Mouse (Mus musculus) kidney, postnatal 36 days (tissue): ENCODE results near the gene Gm26741.

Source experiments
- DNase-seq, 2 experiments: peaks; one replicate each; pipeline ENCODE4 v3.0.0; 2021 to 2022; ENCODE audit warnings: mixed read lengths in 2 of 2

The Gm26741 gene

GRCm38 (mm10) chr10:52389438-52389837 is 30.9 kb downstream of the Gm26741 start:
- no peak for DNase-seq

- no peak for DNase-seq
Measured at GRCm38 (mm10) chr10:52391208-52391607, 32.6 kb downstream of the Gm26741 start.

GRCm38 (mm10) chr10:52396647-52397046 is 38.1 kb downstream of the Gm26741 start:
- peak; percentile 42 to 84 for DNase-seq

- DNase-seq: no peak
Measured at GRCm38 (mm10) chr10:52398715-52399114, 40.1 kb downstream of the Gm26741 start.

- DNase-seq: no peak
Measured at GRCm38 (mm10) chr10:52399722-52400121, 41.2 kb downstream of the Gm26741 start.

- DNase-seq: no peak
Measured at GRCm38 (mm10) chr10:52405160-52405559, 46.6 kb downstream of the Gm26741 start.

GRCm38 (mm10) chr10:52407526-52407925 is 49.0 kb downstream of the Gm26741 start:
- peak; percentile 31 to 57 for DNase-seq
